Mouse (Mus musculus) MEL (cell line): ENCODE results near the gene 1700012A03Rik. TPM values are rescaled to one million over a fixed set of nuclear protein-coding genes. Genes with fewer than 3 reads are reported as not detected.

Experiments
- DNase-seq: peaks from one replicate; pipeline ENCODE4 v3.0.0; 2011; ENCODE audit warnings: low read depth, low spot score
- H3K27ac ChIP-seq: 2 replicates; pipeline ENCODE4 v1.5.1; 2012; ENCODE audit warnings: low read depth, mild to moderate bottlenecking, control low read depth, low read length, moderate library complexity; ENCODE audit not compliant: control insufficient read depth
- H3K27me3 ChIP-seq, 2 experiments: fragments of 150-350 bp in 1 of 2; sonication (generic) in 1 of 2; 2 replicates each; pipeline ENCODE4 v1.6.1; 2012; ENCODE audit warnings: low read length in 2 of 2, mild to moderate bottlenecking in 2 of 2, improper control_type of control experiment in 1 of 2, moderate library complexity in 1 of 2; ENCODE audit not compliant: insufficient read depth in 2 of 2, control insufficient read depth in 1 of 2
- H3K36me3 ChIP-seq, 2 experiments: 2 replicates each; pipeline ENCODE4 v1.6.1; 2012 to 2014; ENCODE audit warnings: low read length in 2 of 2, improper control_type of control experiment in 1 of 2, inconsistent platforms in 1 of 2, mild to moderate bottlenecking in 1 of 2; ENCODE audit not compliant: insufficient read depth in 2 of 2, control insufficient read depth in 1 of 2
- H3K4me1 ChIP-seq, 2 experiments: fragments of 150-350 bp in 1 of 2; sonication (generic) in 1 of 2; 2 replicates each; pipeline ENCODE4 v1.6.1; 2012; ENCODE audit warnings: low read length in 2 of 2, improper control_type of control experiment in 1 of 2, mild to moderate bottlenecking in 1 of 2; ENCODE audit not compliant: insufficient read depth in 2 of 2, control insufficient read depth in 1 of 2
- H3K4me3 ChIP-seq, 2 experiments: fragments of 150-350 bp in 1 of 2; sonication (generic) in 1 of 2; 2 replicates each; pipeline ENCODE4 v1.5.1; 2012; ENCODE audit warnings: low read depth in 2 of 2, low read length in 2 of 2, mild to moderate bottlenecking in 2 of 2, moderate library complexity in 2 of 2, control low read depth in 1 of 2, improper control_type of control experiment in 1 of 2; ENCODE audit not compliant: control insufficient read depth in 1 of 2, insufficient read depth in 1 of 2
- H3K79me2 ChIP-seq: 2 replicates; pipeline ENCODE4 v1.6.1; 2012; ENCODE audit warnings: mild to moderate bottlenecking, low read length, moderate library complexity; ENCODE audit not compliant: control insufficient read depth, poor library complexity, insufficient read depth
- H3K9ac ChIP-seq: 2 replicates; pipeline ENCODE4 v1.6.1; 2012; ENCODE audit warnings: low read depth, mild to moderate bottlenecking, control low read depth, low read length, moderate library complexity; ENCODE audit not compliant: control insufficient read depth, poor library complexity, severe bottlenecking
- H3K9me3 ChIP-seq: fragments of 150-350 bp; sonication (generic); replicated peaks from 2 replicates; pipeline ENCODE4 v1.6.1; 2012; ENCODE audit warnings: mild to moderate bottlenecking, low read length, improper control_type of control experiment, moderate library complexity; ENCODE audit not compliant: insufficient read depth
- CTCF ChIP-seq, 3 experiments: IDR thresholded peaks in 2 of 3; conservative IDR thresholded peaks in 1 of 3; 2 replicates each; pipeline ENCODE4 v1.5.1; 2011 to 2012; ENCODE audit warnings: low read length in 3 of 3, low read depth in 2 of 3, mild to moderate bottlenecking in 2 of 3, improper control_type of control experiment in 1 of 3, inconsistent platforms in 1 of 3, mixed read lengths in 1 of 3, moderate library complexity in 1 of 3; ENCODE audit not compliant: control insufficient read depth in 1 of 3, insufficient read depth in 1 of 3, poor library complexity in 1 of 3, severe bottlenecking in 1 of 3
- ELF1 ChIP-seq: IDR thresholded peaks from 2 replicates; pipeline ENCODE4 v1.6.1; 2014; ENCODE audit warnings: low read depth, mild to moderate bottlenecking, inconsistent platforms, low read length, improper control_type of control experiment, moderate library complexity
- EP300 ChIP-seq, 2 experiments: IDR thresholded peaks; 2 replicates each; pipeline ENCODE4 v1.6.1; 2011; ENCODE audit warnings: improper control_type of control experiment in 2 of 2, low read length in 2 of 2, low read depth in 1 of 2, mild to moderate bottlenecking in 1 of 2
- GABPA ChIP-seq: IDR thresholded peaks from 2 replicates; pipeline ENCODE4 v1.6.1; 2012; ENCODE audit warnings: low read depth, mild to moderate bottlenecking, inconsistent platforms, low read length, improper control_type of control experiment, moderate library complexity
- GATA1 ChIP-seq: IDR thresholded peaks from 2 replicates; pipeline ENCODE4 v1.6.1; 2011; ENCODE audit warnings: low read depth, low read length, improper control_type of control experiment
- MAZ ChIP-seq: IDR thresholded peaks from 2 replicates; pipeline ENCODE4 v1.6.1; 2012; ENCODE audit warnings: low read depth, mild to moderate bottlenecking, inconsistent platforms, low read length, improper control_type of control experiment
- MEF2A ChIP-seq: IDR thresholded peaks from 2 replicates; pipeline ENCODE4 v1.6.1; 2014; ENCODE audit warnings: low read depth, mild to moderate bottlenecking, inconsistent platforms, low read length, improper control_type of control experiment; ENCODE audit not compliant: poor library complexity, insufficient replicate concordance, severe bottlenecking; ENCODE audit errors: extremely low read depth
- MXI1 ChIP-seq: IDR thresholded peaks from 2 replicates; pipeline ENCODE4 v1.6.1; 2011; ENCODE audit warnings: mild to moderate bottlenecking, low read depth, low read length, improper control_type of control experiment
- NELFE ChIP-seq: IDR thresholded peaks from 2 replicates; pipeline ENCODE4 v1.6.1; 2011; ENCODE audit warnings: low read depth, low read length, improper control_type of control experiment
- NRF1 ChIP-seq: IDR thresholded peaks from 2 replicates; pipeline ENCODE4 v1.6.1; 2014; ENCODE audit warnings: low read depth, mild to moderate bottlenecking, inconsistent platforms, low read length, improper control_type of control experiment, moderate library complexity; ENCODE audit not compliant: poor library complexity, insufficient read depth, severe bottlenecking
- POLR2AphosphoS2 ChIP-seq: IDR thresholded peaks from 2 replicates; pipeline ENCODE4 v1.6.1; 2011; ENCODE audit warnings: low read length, improper control_type of control experiment
- POLR2AphosphoS5 ChIP-seq: IDR thresholded peaks from 2 replicates; pipeline ENCODE4 v1.6.1; 2012; ENCODE audit warnings: low read depth, borderline replicate concordance, mild to moderate bottlenecking, inconsistent platforms, low read length, moderate library complexity, mixed read lengths
- RAD21 ChIP-seq: IDR thresholded peaks from 2 replicates; pipeline ENCODE4 v1.6.1; 2011; ENCODE audit warnings: mild to moderate bottlenecking, low read depth, low read length, improper control_type of control experiment
- SMC3 ChIP-seq: IDR thresholded peaks from 2 replicates; pipeline ENCODE4 v1.6.1; 2011; ENCODE audit warnings: low read depth, low read length, improper control_type of control experiment
- TBP ChIP-seq: IDR thresholded peaks from 2 replicates; pipeline ENCODE4 v1.8.0; 2011; ENCODE audit warnings: low read depth, low read length, improper control_type of control experiment
- TCF12 ChIP-seq: IDR thresholded peaks from 2 replicates; pipeline ENCODE4 v1.6.1; 2014; ENCODE audit warnings: low read depth, mild to moderate bottlenecking, inconsistent platforms, low read length, improper control_type of control experiment, moderate library complexity
- UBTF ChIP-seq: IDR thresholded peaks from 2 replicates; pipeline ENCODE4 v1.6.1; 2012; ENCODE audit warnings: low read depth, mild to moderate bottlenecking, inconsistent platforms, low read length, improper control_type of control experiment, moderate library complexity, borderline replicate concordance; ENCODE audit not compliant: insufficient read depth
- ZC3H11A ChIP-seq: IDR thresholded peaks from 2 replicates; pipeline ENCODE4 v1.6.1; 2012; ENCODE audit warnings: low read depth, mild to moderate bottlenecking, inconsistent platforms, low read length, improper control_type of control experiment
- polyA plus RNA-seq, 2 experiments: library from polyadenylated mRNA; stranded (reverse) in 1 of 2; unstranded in 1 of 2; fragments of >175 nt in 1 of 2; fragments of >200 nt in 1 of 2; gene quantifications; 2 replicates each; pipeline versions ENCODE4 v1.2.1 to v1.2.4; 2012; ENCODE audit warnings: low replicate concordance in 2 of 2, low read depth in 1 of 2; ENCODE audit not compliant: insufficient read length in 2 of 2, insufficient read depth in 1 of 2, missing spikeins in 1 of 2
- total RNA-seq: library from RNA; depleted of rRNA; stranded (reverse); fragments of 300-350 nt; gene quantifications from 2 replicates; pipeline ENCODE4 v1.2.3, GENCODE M21; 2012; rRNA removed

1700012A03Rik gene
- total RNA-seq (not detected in 2 replicates), polyA plus RNA-seq (not detected)

- H3K9ac ChIP-seq: no peak within 1 kb of the TSS
- TF ChIP-seq ELF1: no peak
- TF ChIP-seq TCF12: no peak
- TF ChIP-seq ZC3H11A: no peak
- no peak for TF ChIP-seq CTCF (IDR thresholded peaks at IDR 0.05 in 2 of 3, conservative IDR thresholded peaks at IDR 0.05 in 1 of 3; ENCODE audit: control insufficient read depth in 1 of 3, insufficient read depth in 1 of 3, low read depth in 2 of 3, low read length in 3 of 3, poor library complexity in 1 of 3, severe bottlenecking in 1 of 3)
- TF ChIP-seq TBP: no peak
- no peak for TF ChIP-seq NELFE
- TF ChIP-seq POLR2AphosphoS5: no peak
- TF ChIP-seq GABPA: no peak
- TF ChIP-seq MEF2A: no peak
- no peak for TF ChIP-seq GATA1
- TF ChIP-seq, all 39 proteins: peak for 0
- no peaks in the 10 kb centered on the region for H3K9me3 ChIP-seq
- no peak within 1 kb of the TSS for H3K4me3 ChIP-seq
- no peak within 1 kb of the TSS for H3K27ac ChIP-seq
- H3K79me2 ChIP-seq: no peaks in the 10 kb centered on the region
- no peaks in the 10 kb centered on the region for H3K36me3 ChIP-seq
- no peaks in the 10 kb centered on the region for H3K4me1 ChIP-seq
- no peak for DNase-seq
- no peaks in the 10 kb centered on the region for H3K27me3 ChIP-seq
Measured at GRCm38 (mm10) chr6:32049951-32050345, at the start of gene 1700012A03Rik. 1700012A03Rik (plus strand) TSS chr6:32050246.

DNA sequence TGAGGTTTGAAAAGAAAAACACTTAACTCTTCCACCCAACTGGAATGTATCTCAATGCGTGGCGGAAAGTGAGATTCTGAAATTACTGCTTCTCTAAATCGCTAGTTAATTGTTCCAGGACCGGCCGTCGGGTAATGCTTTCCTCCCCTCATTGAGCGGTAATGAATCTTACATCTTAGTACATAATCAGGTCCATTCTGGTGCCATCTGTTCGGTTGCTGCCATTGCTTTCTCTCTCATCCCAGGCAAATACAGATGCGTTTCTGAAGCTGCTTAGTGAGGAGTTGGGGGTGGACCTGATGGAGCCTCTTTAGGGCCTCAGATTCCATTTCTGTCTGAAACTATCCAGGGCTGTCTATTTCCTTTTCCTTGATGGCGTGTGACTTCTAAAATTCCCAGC, 45.8 kb upstream of the 1700012A03Rik start:
- Histone ChIP-seq H3K36me3 (no peaks in the 10 kb centered on the region), H3K4me1 (no peaks in the 10 kb centered on the region), H3K27me3 (no peaks in the 10 kb centered on the region; a peak in 1 of 4 replicates), H3K4me3 (no peak overlapping the region), H3K27ac (no peak overlapping the region), H3K9me3 (no peaks in the 10 kb centered on the region), H3K9ac (no peak overlapping the region), H3K79me2 (no peaks in the 10 kb centered on the region)
- no peak for DNase-seq
- TF ChIP-seq NRF1 (no peak), MXI1 (no peak), ZC3H11A (no peak), UBTF (no peak), ELF1 (no peak), CTCF (IDR thresholded peaks at IDR 0.05 in 2 of 3, conservative IDR thresholded peaks at IDR 0.05 in 1 of 3; ENCODE audit: control insufficient read depth in 1 of 3, insufficient read depth in 1 of 3, low read depth in 2 of 3, low read length in 3 of 3, poor library complexity in 1 of 3, severe bottlenecking in 1 of 3) (no peak), MAZ (no peak), SMC3 (no peak), POLR2AphosphoS2 (no peak), RAD21 (no peak), EP300 (IDR thresholded peaks at IDR 0.05; ENCODE audit: low read depth in 1 of 2, low read length in 2 of 2) (no peak)
